Mouse (Mus musculus) lung, postnatal 0 days (tissue): Measurements from ENCODE around the gene Trip10.

Experiments used
- CTCF ChIP-seq: IDR thresholded peaks from 2 replicates; pipeline ENCODE4 v1.5.1; 2016; ENCODE audit warnings: antibody characterized with exemption, mild to moderate bottlenecking
- EP300 ChIP-seq: IDR thresholded peaks from 2 replicates; pipeline ENCODE4 v1.6.1; 2016; ENCODE audit warnings: antibody characterized with exemption, mild to moderate bottlenecking, control low read depth

DNA sequence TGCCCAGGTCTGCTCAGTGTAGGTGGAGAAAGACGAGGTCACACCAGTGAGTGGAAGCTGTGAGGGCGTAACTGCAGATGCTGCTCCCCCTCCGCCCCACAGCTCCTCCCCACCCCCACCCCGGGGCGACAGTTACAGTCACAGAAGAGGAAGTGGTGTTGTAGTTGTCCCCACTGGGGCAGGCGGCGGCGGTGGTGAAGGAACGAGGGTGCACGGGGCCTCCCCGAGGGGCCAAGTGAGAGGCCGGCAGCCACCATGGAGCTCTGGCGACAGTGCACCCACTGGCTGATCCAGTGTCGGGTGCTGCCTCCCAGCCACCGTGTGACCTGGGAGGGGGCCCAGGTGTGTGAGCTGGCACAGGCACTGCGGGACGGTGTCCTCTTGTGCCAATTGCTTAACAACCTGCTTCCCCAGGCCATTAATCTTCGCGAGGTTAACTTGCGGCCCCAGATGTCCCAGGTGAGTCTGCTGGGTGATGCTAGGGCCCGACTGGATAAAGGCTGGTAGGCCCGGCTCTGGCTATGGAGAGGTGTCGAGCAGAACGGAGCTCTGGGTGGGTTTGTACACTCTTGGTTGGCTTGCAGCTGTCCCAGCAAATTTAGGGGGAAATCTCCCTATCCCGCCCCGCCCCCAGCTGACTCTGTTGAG lies 29.8 kb downstream of the Trip10 start, which contains the start of gene Vav1:
- TF ChIP-seq CTCF (no peak), EP300 (no peak)
